Mouse (Mus musculus) CH12.LX (cell line): ENCODE results near the gene Ebf1. TPM values are rescaled to one million over a fixed set of nuclear protein-coding genes. Genes with fewer than 3 reads are reported as not detected.
A peak's percentile ranks its signal among the peaks of the same experiment; 100 is the strongest.

Experiments used
- DNase-seq: peaks from one replicate; pipeline ENCODE4 v3.0.0-alpha.2; 2013; ENCODE audit errors: extremely low read depth
- H3K27ac ChIP-seq: 2 replicates; pipeline ENCODE4 v1.5.1; 2012; ENCODE audit warnings: low read depth, mild to moderate bottlenecking, control low read depth, moderate library complexity; ENCODE audit not compliant: insufficient read depth
- H3K27me3 ChIP-seq: replicated peaks from 2 replicates; pipeline ENCODE3; 2012; ENCODE audit warnings: inconsistent platforms
- H3K36me3 ChIP-seq, 2 experiments: replicated peaks in 1 of 2; 2 replicates each; pipeline versions ENCODE3 to v1.6.1; 2012; ENCODE audit warnings: inconsistent platforms in 1 of 2, low read length in 1 of 2, mild to moderate bottlenecking in 1 of 2, mixed read lengths in 1 of 2, moderate library complexity in 1 of 2; ENCODE audit not compliant: control insufficient read depth in 1 of 2, insufficient read depth in 1 of 2
- H3K4me1 ChIP-seq, 2 experiments: 2 replicates each; pipeline ENCODE4 v1.6.1; 2012; ENCODE audit warnings: inconsistent platforms in 1 of 2, moderate library complexity in 1 of 2; ENCODE audit not compliant: insufficient read depth in 2 of 2, control insufficient read depth in 1 of 2
- H3K4me2 ChIP-seq: 2 replicates; pipeline ENCODE4 v1.6.1; 2012; ENCODE audit warnings: low read depth, mild to moderate bottlenecking, control low read depth; ENCODE audit not compliant: poor library complexity, insufficient read depth, severe bottlenecking
- H3K4me3 ChIP-seq, 3 experiments: fragments of 150-350 bp in 1 of 3; sonication (generic) in 1 of 3; replicated peaks in 1 of 3; 2 replicates each; pipeline versions ENCODE3 to v1.5.1; 2011 to 2012; ENCODE audit warnings: low read depth in 2 of 3, low read length in 2 of 3, mild to moderate bottlenecking in 2 of 3, moderate library complexity in 2 of 3, control low read depth in 1 of 3, improper control_type of control experiment in 1 of 3, inconsistent platforms in 1 of 3, mixed read lengths in 1 of 3; ENCODE audit not compliant: poor library complexity in 1 of 3
- H3K79me2 ChIP-seq: replicated peaks from 2 replicates; pipeline ENCODE4 v1.6.1; 2012; ENCODE audit warnings: mild to moderate bottlenecking, moderate library complexity; ENCODE audit not compliant: control insufficient read depth, poor library complexity, insufficient read depth, severe bottlenecking; ENCODE audit errors: extremely low read depth
- H3K9ac ChIP-seq: 2 replicates; pipeline ENCODE4 v1.6.1; 2012; ENCODE audit warnings: low read depth, mild to moderate bottlenecking, control low read depth, moderate library complexity; ENCODE audit not compliant: insufficient read depth
- H3K9me3 ChIP-seq: replicated peaks from 2 replicates; pipeline ENCODE3; 2012; ENCODE audit warnings: low read length, inconsistent platforms, mixed read lengths
- BHLHE40 ChIP-seq: IDR thresholded peaks from 2 replicates; pipeline ENCODE4 v1.6.1; 2011; ENCODE audit warnings: mild to moderate bottlenecking, low read depth, low read length, improper control_type of control experiment
- CHD1 ChIP-seq: IDR thresholded peaks from 2 replicates; pipeline ENCODE4 v1.6.1; 2012; ENCODE audit warnings: low read depth, low read length, improper control_type of control experiment, inconsistent platforms
- CHD2 ChIP-seq: IDR thresholded peaks from 2 replicates; pipeline ENCODE4 v1.6.1; 2011; ENCODE audit warnings: low read length, improper control_type of control experiment
- CTCF ChIP-seq, 2 experiments: IDR thresholded peaks in 1 of 2; conservative IDR thresholded peaks in 1 of 2; 2 replicates each; pipeline ENCODE4 v1.5.1; 2011 to 2012; ENCODE audit warnings: low read depth in 2 of 2, low read length in 2 of 2, improper control_type of control experiment in 1 of 2, inconsistent platforms in 1 of 2, mild to moderate bottlenecking in 1 of 2, moderate library complexity in 1 of 2
- EP300 ChIP-seq: IDR thresholded peaks from 2 replicates; pipeline ENCODE4 v1.6.1; 2011; ENCODE audit warnings: low read length, improper control_type of control experiment
- ETS1 ChIP-seq: conservative IDR thresholded peaks from 2 replicates; pipeline ENCODE4 v1.6.1; 2012; ENCODE audit warnings: low read depth, mild to moderate bottlenecking, inconsistent platforms, low read length, improper control_type of control experiment, moderate library complexity
- IRF4 ChIP-seq: IDR thresholded peaks from 2 replicates; pipeline ENCODE4 v1.6.1; 2014; ENCODE audit warnings: low read depth, mild to moderate bottlenecking, inconsistent platforms, low read length, improper control_type of control experiment
- JUN ChIP-seq: IDR thresholded peaks from 2 replicates; pipeline ENCODE4 v1.6.1; 2011; ENCODE audit warnings: low read depth, mild to moderate bottlenecking, low read length, improper control_type of control experiment, moderate library complexity; ENCODE audit not compliant: insufficient read depth
- JUND ChIP-seq: conservative IDR thresholded peaks from 2 replicates; pipeline ENCODE4 v1.6.1; 2011; ENCODE audit warnings: low read depth, low read length, improper control_type of control experiment
- KAT2A ChIP-seq: IDR thresholded peaks from 2 replicates; pipeline ENCODE4 v1.6.1; 2012; ENCODE audit warnings: low read length, improper control_type of control experiment, inconsistent platforms; ENCODE audit not compliant: insufficient replicate concordance
- MAFK ChIP-seq: IDR thresholded peaks from 2 replicates; pipeline ENCODE4 v1.6.1; 2011; ENCODE audit warnings: low read length, improper control_type of control experiment; ENCODE audit not compliant: insufficient replicate concordance
- MAZ ChIP-seq: IDR thresholded peaks from 2 replicates; pipeline ENCODE4 v1.6.1; 2012; ENCODE audit warnings: low read depth, mild to moderate bottlenecking, inconsistent platforms, low read length, improper control_type of control experiment, moderate library complexity
- MEF2A ChIP-seq: IDR thresholded peaks from 2 replicates; pipeline ENCODE4 v1.6.1; 2014; ENCODE audit warnings: low read depth, mild to moderate bottlenecking, inconsistent platforms, low read length, improper control_type of control experiment, borderline replicate concordance
- MYC ChIP-seq: IDR thresholded peaks from 2 replicates; pipeline ENCODE4 v1.6.1; 2011; ENCODE audit warnings: low read depth, mild to moderate bottlenecking, improper control_type of control experiment, low read length
- NELFE ChIP-seq: IDR thresholded peaks from 2 replicates; pipeline ENCODE4 v1.6.1; 2011; ENCODE audit warnings: low read depth, low read length, improper control_type of control experiment
- PAX5 ChIP-seq: IDR thresholded peaks from 2 replicates; pipeline ENCODE4 v1.6.1; 2012; ENCODE audit warnings: low read length, inconsistent platforms, mixed read lengths
- POLR2A ChIP-seq: IDR thresholded peaks from 2 replicates; pipeline ENCODE4 v1.6.1; 2011; ENCODE audit warnings: low read depth, mild to moderate bottlenecking, improper control_type of control experiment, low read length
- RAD21 ChIP-seq: IDR thresholded peaks from 2 replicates; pipeline ENCODE4 v1.6.1; 2011; ENCODE audit warnings: low read depth, mild to moderate bottlenecking, low read length, improper control_type of control experiment, moderate library complexity
- RCOR1 ChIP-seq: conservative IDR thresholded peaks from 2 replicates; pipeline ENCODE4 v1.6.1; 2012; ENCODE audit warnings: low read depth, mild to moderate bottlenecking, inconsistent platforms, low read length, improper control_type of control experiment
- SIN3A ChIP-seq: IDR thresholded peaks from 2 replicates; pipeline ENCODE4 v1.6.1; 2012; ENCODE audit warnings: low read length, improper control_type of control experiment, inconsistent platforms
- TBP ChIP-seq: conservative IDR thresholded peaks from 2 replicates; pipeline ENCODE4 v1.6.1; 2011; ENCODE audit warnings: low read depth, low read length, improper control_type of control experiment
- TCF12 ChIP-seq: IDR thresholded peaks from 2 replicates; pipeline ENCODE4 v1.6.1; 2014; ENCODE audit warnings: low read depth, mild to moderate bottlenecking, inconsistent platforms, low read length, improper control_type of control experiment
- UBTF ChIP-seq: IDR thresholded peaks from 2 replicates; pipeline ENCODE4 v1.6.1; 2012; ENCODE audit warnings: low read depth, mild to moderate bottlenecking, inconsistent platforms, low read length, improper control_type of control experiment, moderate library complexity
- USF1 ChIP-seq: IDR thresholded peaks from 2 replicates; pipeline ENCODE4 v1.6.1; 2014; ENCODE audit warnings: low read depth, mild to moderate bottlenecking, inconsistent platforms, low read length, improper control_type of control experiment
- ZC3H11A ChIP-seq: IDR thresholded peaks from 2 replicates; pipeline ENCODE4 v1.6.1; 2012; ENCODE audit warnings: low read depth, mild to moderate bottlenecking, inconsistent platforms, low read length, improper control_type of control experiment
- ZKSCAN1 ChIP-seq: IDR thresholded peaks from 2 replicates; pipeline ENCODE4 v1.6.1; 2012; ENCODE audit warnings: low read depth, inconsistent platforms, low read length, improper control_type of control experiment, borderline replicate concordance
- ZMIZ1 ChIP-seq: IDR thresholded peaks from 2 replicates; pipeline ENCODE4 v1.6.1; 2012; ENCODE audit warnings: low read depth, mild to moderate bottlenecking, inconsistent platforms, low read length, improper control_type of control experiment
- dilution Hi-C: fragments of 300-500 bp; cut with MboI; formaldehyde crosslinking; loops from 2 replicates; pipeline ENCODE4 v1.14.3; 2020; ENCODE audit warnings: low sequenced_read_pairs; ENCODE audit not compliant: extremely low pct_unique_long_range_greater_than_20kb, extremely low pct_ligation_motif_present
- in situ Hi-C: fragments of 300-500 bp; cut with MboI; formaldehyde crosslinking; loops from 3 replicates; pipeline ENCODE4 v1.14.3; 2019; ENCODE audit warnings: low sequenced_read_pairs, low pct_ligation_motif_present, low pct_unique_long_range_greater_than_20kb, mixed read lengths
- polyA plus RNA-seq: library from polyadenylated mRNA; unstranded; fragments of >175 nt; gene quantifications from 2 replicates; pipeline ENCODE4 v1.2.1, GENCODE M21; 2012; ENCODE audit warnings: low read depth; ENCODE audit not compliant: insufficient read length
- total RNA-seq, 2 experiments: library from RNA; depleted of rRNA; stranded (reverse); fragments of 300-350 nt in 1 of 2; fragments of >200 nt in 1 of 2; gene quantifications; 2 replicates each; pipeline ENCODE4 v1.2.3; 2012 to 2014

Gene Ebf1
- total and polyA plus RNA-seq, 3 experiments: 37.8 to 60.7 (median 42.8) TPM

GRCm38 (mm10) chr11:44899554-44899953 is 282.4 kb downstream of the Ebf1 start:
- Histone ChIP-seq H3K4me1 (peaks cover 12 to 58% of the 10 kb centered on the region in 2 experiments), H3K27me3 (no peaks in the 10 kb centered on the region), H3K27ac (no peak overlapping the region), H3K4me2 (no peak overlapping the region), H3K36me3 (peaks cover 29 to 75% of the 10 kb centered on the region in 2 experiments)
- peak; percentile 48 for DNase-seq
- dilution Hi-C loops: no loop called here
- TF ChIP-seq RAD21 (no peak), MAZ (no peak), MEF2A (peak; percentile 39; the same call in 1 of the 2 replicates), RCOR1 (0 out of 2 replicates have a peak, but pooled peaks have one; percentile 32), ETS1 (no peak; the same call in 1 of the 2 replicates), IRF4 (peak; percentile 82), ZMIZ1 (no peak), USF1 (no peak), TCF12 (peak; percentile 71), MYC (no peak), JUN (peak; percentile 56; the same call in 1 of the 2 replicates), JUND (peak; percentile 87), POLR2A (no peak), ZC3H11A (no peak), BHLHE40 (0 out of 2 replicates have a peak, but pooled peaks have one; percentile 19), MAFK (0 out of 2 replicates have a peak, but pooled peaks have one; percentile 15), EP300 (peak; percentile 79)
- TF ChIP-seq, all 38 proteins: peak for 9
- no peak overlapping the region for H3K9ac ChIP-seq
- H3K9me3 ChIP-seq: no peaks in the 10 kb centered on the region
- in situ Hi-C loops: no loop called here
- H3K79me2 ChIP-seq: no peaks in the 10 kb centered on the region
- no peak overlapping the region for H3K4me3 ChIP-seq

DNA sequence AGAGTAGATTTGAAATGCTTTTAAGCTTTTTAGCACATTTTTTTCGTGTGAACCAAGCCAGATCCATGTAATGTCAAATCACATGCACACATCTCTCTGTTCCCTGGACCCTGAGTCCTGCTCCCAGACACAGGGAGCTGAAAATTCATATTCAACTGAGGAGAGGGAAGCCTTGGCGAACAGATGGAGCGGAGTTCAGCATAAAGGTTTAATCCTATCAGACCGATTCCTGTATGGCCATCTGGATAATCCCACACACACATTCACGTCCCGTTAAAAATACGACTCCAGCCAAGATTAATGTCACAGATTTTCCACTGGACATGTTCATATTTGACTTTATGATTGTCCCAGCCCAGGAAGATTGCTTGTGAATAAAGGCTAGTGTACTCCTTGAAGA is 282.8 kb downstream of the Ebf1 start:
- DNase-seq: no peak
- dilution Hi-C loops: no loop called here

More for the DNA sequence above, 282.8 kb downstream of the Ebf1 start:
- no peaks in the 10 kb centered on the region for H3K9me3 ChIP-seq
- no peak overlapping the region for H3K4me3 ChIP-seq
- no peak overlapping the region for H3K27ac ChIP-seq
- peaks cover 12 to 54% of the 10 kb centered on the region in 2 experiments for H3K4me1 ChIP-seq
- H3K27me3 ChIP-seq: no peaks in the 10 kb centered on the region
- peaks cover 29 to 74% of the 10 kb centered on the region in 2 experiments for H3K36me3 ChIP-seq
- H3K79me2 ChIP-seq: no peaks in the 10 kb centered on the region
- in situ Hi-C loops: no loop called here
- no peak overlapping the region for H3K9ac ChIP-seq
- H3K4me2 ChIP-seq: no peak overlapping the region
- TF ChIP-seq IRF4 (no peak), MYC (no peak), ZKSCAN1 (no peak), MAFK (no peak), EP300 (no peak), BHLHE40 (no peak), CTCF (conservative IDR thresholded peaks at IDR 0.05 in 1 of 2, IDR thresholded peaks at IDR 0.05 in 1 of 2; ENCODE audit: low read depth in 2 of 2, low read length in 2 of 2) (no peak), PAX5 (no peak), CHD1 (no peak), RAD21 (no peak), KAT2A (no peak), NELFE (no peak), UBTF (no peak), JUN (no peak), CHD2 (no peak), JUND (no peak), SIN3A (no peak), TBP (no peak), MEF2A (no peak)
- TF ChIP-seq, all 38 proteins: peak for 0
